Mouse (Mus musculus): ENCODE data around the gene Shisa6.

Gene Shisa6

GRCm38 (mm10) chr11:66525371-66526045, at the start of gene Shisa6:
Gene Shisa6 (minus strand): TSS chr11:66525964.
- WGBS = 2% methylated on average over 85 of the region's 89 CpGs

GRCm38 (mm10) chr11:66573888-66574287, 48.1 kb upstream of the Shisa6 start:
- WGBS = 48% methylated on average over 2 of the region's 2 CpGs

GRCm38 (mm10) chr11:66569045-66569444, 43.3 kb upstream of the Shisa6 start:
- 60% methylated on average over 4 of the region's 4 CpGs for WGBS

GRCm38 (mm10) chr11:66568386-66568791, 42.6 kb upstream of the Shisa6 start:
- WGBS = 35% methylated on average over 4 of the region's 4 CpGs

GRCm38 (mm10) chr11:66567382-66567781, 41.6 kb upstream of the Shisa6 start:
- 53% methylated on average over 10 of the region's 10 CpGs for WGBS

GRCm38 (mm10) chr11:66562274-66562673, 36.5 kb upstream of the Shisa6 start:
- 85% methylated on average over 7 of the region's 7 CpGs for WGBS

- WGBS = 82% methylated on average over 1 of the region's 1 CpGs
These were observed 12.1 kb upstream of the Shisa6 start for GRCm38 (mm10) chr11:66537820-66538219.

GRCm38 (mm10) chr11:66535866-66536265, 10.1 kb upstream of the Shisa6 start:
- WGBS = 78% methylated on average over 9 of the region's 9 CpGs

GRCm38 (mm10) chr11:66535156-66535555, 9.4 kb upstream of the Shisa6 start:
- 67% methylated on average over 4 of the region's 4 CpGs for WGBS

GRCm38 (mm10) chr11:66534291-66534690, 8.5 kb upstream of the Shisa6 start:
- 71% methylated on average over 4 of the region's 4 CpGs for WGBS

GRCm38 (mm10) chr11:66527343-66527742, 1.6 kb upstream of the Shisa6 start:
- WGBS = under 1% methylated on average over 5 of the region's 5 CpGs

- 4% methylated on average over 5 of the region's 5 CpGs for WGBS
These were observed 1.2 kb upstream of the Shisa6 start for GRCm38 (mm10) chr11:66526981-66527320.

GRCm38 (mm10) chr11:66526046-66526980, 549 bp upstream of the Shisa6 start:
- 0% methylated on average over 95 of the region's 126 CpGs for WGBS

GRCm38 (mm10) chr11:66524251-66524650, 1.5 kb downstream of the Shisa6 start:
- 43% methylated on average over 4 of the region's 4 CpGs for WGBS

- 64% methylated on average over 4 of the region's 4 CpGs for WGBS
These were observed 3.4 kb downstream of the Shisa6 start for GRCm38 (mm10) chr11:66522376-66522775.

GRCm38 (mm10) chr11:66519386-66519785, 6.4 kb downstream of the Shisa6 start:
- WGBS = 91% methylated on average over 6 of the region's 6 CpGs

GRCm38 (mm10) chr11:66514346-66514745, 11.4 kb downstream of the Shisa6 start:
- WGBS = 91% methylated on average over 5 of the region's 5 CpGs

GRCm38 (mm10) chr11:66500951-66501350, 24.8 kb downstream of the Shisa6 start:
- 77% methylated on average over 2 of the region's 2 CpGs for WGBS

- 45% methylated on average over 9 of the region's 9 CpGs for WGBS
These were observed 26.8 kb downstream of the Shisa6 start for GRCm38 (mm10) chr11:66498857-66499445.

GRCm38 (mm10) chr11:66496235-66496634, 29.5 kb downstream of the Shisa6 start:
- 70% methylated on average over 9 of the region's 9 CpGs for WGBS

- WGBS = 82% methylated on average over 3 of the region's 3 CpGs
These were observed 31.4 kb downstream of the Shisa6 start for GRCm38 (mm10) chr11:66494391-66494790.

GRCm38 (mm10) chr11:66487765-66488164, 38.0 kb downstream of the Shisa6 start:
- WGBS = 73% methylated on average over 4 of the region's 4 CpGs

All from cerebral cortex, adult 2 months (tissue).